Mouse (Mus musculus) ES-E14 (cell line): ENCODE measurements at regions not wholly inside any gene's neighbourhood (a gene's known extent, or its start where the extent isn't known, plus 50 kb on each side); places are given as distances from the start of the nearest gene placed in this dataset.
"Not testable (repeated sequence)": the region's sequence is repeated elsewhere in the genome, so short reads cannot be mapped to it uniquely, and the experiment has no call there.

Source experiments
- DNase-seq: peaks from one replicate; pipeline ENCODE4 v3.0.0-alpha.2; 2013; ENCODE audit warnings: low read depth, low spot score
- H3K27ac ChIP-seq: 2 replicates; pipeline ENCODE4 v1.5.1; 2012; ENCODE audit warnings: low read depth, mild to moderate bottlenecking, low read length, moderate library complexity, mixed read lengths; ENCODE audit not compliant: poor library complexity, insufficient read depth, severe bottlenecking
- H3K36me3 ChIP-seq: 2 replicates; pipeline ENCODE4 v1.6.1; 2012; ENCODE audit warnings: mild to moderate bottlenecking, low read length, moderate library complexity, mixed read lengths; ENCODE audit not compliant: control insufficient read depth, poor library complexity, insufficient read depth, severe bottlenecking
- H3K4me1 ChIP-seq, 2 experiments: fragments of 150-350 bp in 1 of 2; sonication (generic) in 1 of 2; 2 replicates each; pipeline ENCODE4 v1.6.1; 2012; ENCODE audit warnings: low read length in 2 of 2, mild to moderate bottlenecking in 1 of 2, mixed read lengths in 1 of 2; ENCODE audit not compliant: control insufficient read depth in 2 of 2, insufficient read depth in 2 of 2, poor library complexity in 1 of 2
- H3K4me3 ChIP-seq, 2 experiments: fragments of 150-350 bp in 1 of 2; sonication (generic) in 1 of 2; 2 replicates each; pipeline ENCODE4 v1.5.1; 2012; ENCODE audit warnings: low read length in 2 of 2, low read depth in 1 of 2, mild to moderate bottlenecking in 1 of 2, mixed read lengths in 1 of 2; ENCODE audit not compliant: insufficient read depth in 1 of 2, poor library complexity in 1 of 2, severe bottlenecking in 1 of 2
- H3K9ac ChIP-seq: 2 replicates; pipeline ENCODE4 v1.6.1; 2012; ENCODE audit warnings: low read depth, mild to moderate bottlenecking, low read length, mixed read lengths; ENCODE audit not compliant: poor library complexity, insufficient read depth, severe bottlenecking
- H3K9me3 ChIP-seq: fragments of 150-350 bp; sonication (generic); 2 replicates; pipeline ENCODE4 v1.6.1; 2012; ENCODE audit warnings: low read depth, mild to moderate bottlenecking, low read length; ENCODE audit not compliant: control insufficient read depth, insufficient read depth
- CHD2 ChIP-seq: IDR thresholded peaks from 2 replicates; pipeline ENCODE4 v1.6.1; 2014; ENCODE audit warnings: mild to moderate bottlenecking, low read depth, low read length, inconsistent platforms
- HCFC1 ChIP-seq: IDR thresholded peaks from 2 replicates; pipeline ENCODE4 v1.6.1; 2012; ENCODE audit warnings: low read length, inconsistent platforms, borderline replicate concordance; ENCODE audit not compliant: insufficient read depth
- MAFK ChIP-seq: IDR thresholded peaks from 2 replicates; pipeline ENCODE4 v1.6.1; 2014; ENCODE audit warnings: mild to moderate bottlenecking, low read depth, low read length, inconsistent platforms; ENCODE audit not compliant: insufficient read depth
- ZC3H11A ChIP-seq: IDR thresholded peaks from 2 replicates; pipeline ENCODE4 v1.6.1; 2012; ENCODE audit warnings: low read depth, mild to moderate bottlenecking, inconsistent platforms, low read length, borderline replicate concordance
- ZNF384 ChIP-seq: IDR thresholded peaks from 2 replicates; pipeline ENCODE4 v1.6.1; 2012; ENCODE audit warnings: low read depth, low read length, inconsistent platforms
- in situ Hi-C, 2 experiments: fragments of 600-800 bp; cut with MboI; formaldehyde crosslinking; loops; one replicate each; pipeline ENCODE4 v1.15.1; 2025; ENCODE audit warnings: low sequenced_read_pairs in 2 of 2, inconsistent platforms in 1 of 2; ENCODE audit not compliant: unreplicated experiment in 2 of 2

- Histone ChIP-seq H3K27ac (no peak overlapping the region), H3K4me1 (no peaks in the 10 kb centered on the region), H3K9ac (no peak overlapping the region), H3K36me3 (no peaks in the 10 kb centered on the region), H3K9me3 (no peaks in the 10 kb centered on the region), H3K4me3 (no peak overlapping the region)
- in situ Hi-C loops, result no loop called here
- TF ChIP-seq ZC3H11A (no peak), ZNF384 (no peak), MAFK (no peak), CHD2 (no peak)
- no peak for DNase-seq
Observed at GRCm38 (mm10) chr13:44490935-44491465, 238.3 kb upstream of the Jarid2 start.

GRCm38 (mm10) chr13:44493884-44494283 lies 235.4 kb upstream of the Jarid2 start:
- no peak overlapping the region for H3K4me3 ChIP-seq
- H3K36me3 ChIP-seq, result no peaks in the 10 kb centered on the region
- in situ Hi-C loops, result no loop called here
- no peaks in the 10 kb centered on the region for H3K9me3 ChIP-seq
- no peak overlapping the region for H3K9ac ChIP-seq
- H3K4me1 ChIP-seq, result no peaks in the 10 kb centered on the region
- TF ChIP-seq ZNF384 (no peak), HCFC1 (no peak)
- DNase-seq, result no peak
- no peak overlapping the region for H3K27ac ChIP-seq

GRCm38 (mm10) chr13:44495450-44495849 lies 233.8 kb upstream of the Jarid2 start:
- no peak for TF ChIP-seq ZNF384
- TF ChIP-seq ZC3H11A, result no peak
- TF ChIP-seq HCFC1, result no peak
- no peak for TF ChIP-seq CHD2
- TF ChIP-seq MAFK, result no peak
- no peaks in the 10 kb centered on the region for H3K4me1 ChIP-seq
- H3K27ac ChIP-seq, result no peak overlapping the region
- in situ Hi-C loops, result no loop called here
- no peak overlapping the region for H3K4me3 ChIP-seq
- no peak overlapping the region for H3K9ac ChIP-seq
- no peak for DNase-seq
- H3K9me3 ChIP-seq, result no peaks in the 10 kb centered on the region
- no peaks in the 10 kb centered on the region for H3K36me3 ChIP-seq

GRCm38 (mm10) chr13:44496596-44496995 lies 232.7 kb upstream of the Jarid2 start:
- no peaks in the 10 kb centered on the region for H3K9me3 ChIP-seq
- no peak overlapping the region for H3K4me3 ChIP-seq
- DNase-seq, result no peak
- no peak for TF ChIP-seq ZC3H11A
- TF ChIP-seq MAFK, result no peak
- TF ChIP-seq ZNF384, result no peak
- no peak for TF ChIP-seq HCFC1
- TF ChIP-seq CHD2, result no peak
- H3K4me1 ChIP-seq, result no peaks in the 10 kb centered on the region
- in situ Hi-C loops, result no loop called here
- H3K9ac ChIP-seq, result no peak overlapping the region
- no peaks in the 10 kb centered on the region for H3K36me3 ChIP-seq
- no peak overlapping the region for H3K27ac ChIP-seq

- DNase-seq, H3K4me3 ChIP-seq, H3K4me1 ChIP-seq, H3K36me3 ChIP-seq, H3K9me3 ChIP-seq, H3K27ac ChIP-seq, in situ Hi-C loops, H3K9ac ChIP-seq: not testable (repeated sequence)
Observed at GRCm38 (mm10) chr13:44500896-44501295, 228.4 kb upstream of the Jarid2 start.
